Mouse (Mus musculus) forebrain, postnatal 0 days (tissue): Measurements from ENCODE around the gene Bbs1. TPM values are rescaled to one million over a fixed set of nuclear protein-coding genes. Genes with fewer than 3 reads are reported as not detected.
A peak's percentile ranks its signal among the peaks of the same experiment; 100 is the strongest.

ENCODE experiments used
- ATAC-seq: fragments of 200-750 bp; cut with Nextera tagmentation; 2 replicates; pipeline ENCODE4 v1.8.0; 2017; ENCODE audit warnings: mild to moderate bottlenecking, moderate library complexity
- DNase-seq: peaks from one replicate; pipeline ENCODE4 v3.0.0-alpha.2; 2015
- H3K27ac ChIP-seq: fragments of 300-500 bp; sonication (generic); 2 replicates; pipeline ENCODE4 v1.5.1; 2014; ENCODE audit warnings: low read depth, mild to moderate bottlenecking, antibody characterized with exemption, low read length, moderate library complexity, mixed read lengths
- H3K27me3 ChIP-seq: fragments of 300-500 bp; sonication (generic); 2 replicates; pipeline ENCODE4 v1.6.1; 2014; ENCODE audit warnings: mild to moderate bottlenecking, low read length, mixed read lengths; ENCODE audit not compliant: insufficient read depth
- H3K36me3 ChIP-seq: fragments of 300-500 bp; sonication (generic); 2 replicates; pipeline ENCODE4 v1.6.1; 2014; ENCODE audit warnings: mild to moderate bottlenecking, moderate library complexity; ENCODE audit not compliant: insufficient read depth
- H3K4me1 ChIP-seq: fragments of 300-500 bp; sonication (generic); 2 replicates; pipeline ENCODE4 v1.6.1; 2014; ENCODE audit warnings: antibody characterized with exemption; ENCODE audit not compliant: insufficient read depth
- H3K4me2 ChIP-seq: fragments of 300-500 bp; sonication (generic); 2 replicates; pipeline ENCODE4 v1.6.1; 2014; ENCODE audit warnings: low read depth, mild to moderate bottlenecking, moderate library complexity
- H3K4me3 ChIP-seq: fragments of 300-500 bp; sonication (generic); 2 replicates; pipeline ENCODE4 v1.5.1; 2014; ENCODE audit warnings: low read depth, low read length, mixed read lengths
- H3K9ac ChIP-seq: fragments of 300-500 bp; sonication (generic); 2 replicates; pipeline ENCODE4 v1.6.1; 2014; ENCODE audit warnings: mild to moderate bottlenecking
- H3K9me3 ChIP-seq: fragments of 300-500 bp; sonication (generic); 2 replicates; pipeline ENCODE4 v1.6.1; 2016; ENCODE audit warnings: low read length
- CTCF ChIP-seq: sonication (generic); IDR thresholded peaks from 2 replicates; pipeline ENCODE4 v1.5.1; 2016; ENCODE audit warnings: antibody characterized with exemption, control low read depth, low read depth
- WGBS: fragments of 180-500 bp; shearing (Covaris S2); extraction: QIAGEN DNeasy Blood & Tissue Kit; methylation state at CpG from one replicate; pipeline ENCODE4 v1.1.7; 2014; 5-methylcytosine and 5-hydroxymethylcytosine counted together
- polyA plus RNA-seq: library from polyadenylated mRNA; unstranded; fragments of >200 nt; fragmentation: Nextera tagmentation; extraction: Ambion mirVana; gene quantifications from 2 replicates; pipeline ENCODE4 v1.2.1, GENCODE M21; 2015
- total RNA-seq: library from RNA; depleted of rRNA; stranded (reverse); fragments of >200 nt; gene quantifications from 2 replicates; pipeline ENCODE4 v1.2.3, GENCODE M21; 2014

Bbs1 gene
- total and polyA plus RNA-seq, 2 experiments from 2014 or later: 7.4 to 37.7 TPM

DNA sequence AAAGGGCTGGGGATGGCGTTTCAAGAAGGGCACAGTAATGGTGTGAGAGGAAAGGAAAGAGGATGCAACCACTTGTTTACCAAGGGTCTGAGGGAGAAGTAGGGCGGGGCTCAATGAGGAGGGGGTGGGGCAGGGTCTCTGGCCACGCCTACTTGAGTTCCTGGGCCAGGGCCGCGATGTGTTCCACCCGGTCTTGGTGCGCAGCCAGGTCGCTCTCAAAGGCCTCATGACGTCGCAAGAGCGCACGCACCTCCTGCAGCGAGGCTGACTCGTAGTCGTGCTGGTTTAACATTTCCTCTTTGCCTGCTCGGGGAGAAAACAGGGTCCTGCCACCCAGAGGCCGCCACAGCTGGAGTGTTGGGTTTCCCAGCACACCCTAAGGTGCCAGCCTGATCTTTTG lies 41.3 kb downstream of the Bbs1 start:
- Histone ChIP-seq H3K4me3 (no peak overlapping the region), H3K9ac (no peak overlapping the region; the same call in 1 of the 2 replicates), H3K27me3 (no peaks in the 10 kb centered on the region), H3K36me3 (peaks cover 8% of the 10 kb centered on the region), H3K27ac (no peak overlapping the region), H3K4me2 (0 out of 2 replicates have a peak overlapping the region, but pooled peaks have one; percentile 5), H3K9me3 (no peaks in the 10 kb centered on the region), H3K4me1 (no peaks in the 10 kb centered on the region)
- ATAC-seq: no peak
- no peak for TF ChIP-seq CTCF
- peak; percentile 28 for DNase-seq
- WGBS: 4% methylated on average over 17 of the region's 17 CpGs

DNA sequence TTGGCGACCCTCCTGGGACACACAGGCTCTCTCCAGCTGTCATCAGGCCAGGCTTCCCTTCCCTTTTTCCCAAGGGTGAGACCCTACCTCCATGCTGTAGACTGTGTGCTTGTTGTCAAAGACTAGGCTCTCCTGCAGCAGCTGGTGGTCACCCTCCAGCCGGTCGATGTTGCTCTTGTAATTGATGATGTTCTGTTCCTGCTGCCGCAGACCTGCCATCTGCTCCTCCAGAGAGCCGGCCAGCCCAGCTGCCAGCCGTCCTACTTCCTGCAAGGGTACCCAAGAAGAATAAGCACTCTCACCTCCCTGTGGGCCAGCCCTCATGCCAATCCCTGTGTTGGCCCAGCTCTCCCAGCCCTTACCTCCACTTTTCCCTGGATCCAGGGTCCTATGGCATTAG lies 43.4 kb downstream of the Bbs1 start:
- 76% methylated on average over 6 of the region's 6 CpGs for WGBS
- no peak for DNase-seq
- TF ChIP-seq CTCF: no peak

GRCm38 (mm10) chr19:4859081-4859480 lies 47.3 kb downstream of the Bbs1 start:
- Histone ChIP-seq H3K4me3 (no peak overlapping the region), H3K36me3 (peaks cover 27% of the 10 kb centered on the region), H3K4me1 (peaks cover 9% of the 10 kb centered on the region; the same call in 1 of the 2 replicates), H3K4me2 (no peak overlapping the region), H3K9me3 (no peaks in the 10 kb centered on the region), H3K27me3 (no peaks in the 10 kb centered on the region), H3K9ac (no peak overlapping the region), H3K27ac (no peak overlapping the region)
- TF ChIP-seq CTCF: no peak
- DNase-seq (no peak), ATAC-seq (no peak)
- 85% methylated on average over 6 of the region's 6 CpGs for WGBS

More for the DNA sequence above, 43.4 kb downstream of the Bbs1 start:
- Histone ChIP-seq H3K9me3 (no peaks in the 10 kb centered on the region), H3K4me2 (no peak overlapping the region), H3K36me3 (peaks cover 26% of the 10 kb centered on the region), H3K27me3 (no peaks in the 10 kb centered on the region), H3K9ac (no peak overlapping the region), H3K27ac (no peak overlapping the region), H3K4me1 (no peaks in the 10 kb centered on the region), H3K4me3 (no peak overlapping the region)
- no peak for ATAC-seq

DNA sequence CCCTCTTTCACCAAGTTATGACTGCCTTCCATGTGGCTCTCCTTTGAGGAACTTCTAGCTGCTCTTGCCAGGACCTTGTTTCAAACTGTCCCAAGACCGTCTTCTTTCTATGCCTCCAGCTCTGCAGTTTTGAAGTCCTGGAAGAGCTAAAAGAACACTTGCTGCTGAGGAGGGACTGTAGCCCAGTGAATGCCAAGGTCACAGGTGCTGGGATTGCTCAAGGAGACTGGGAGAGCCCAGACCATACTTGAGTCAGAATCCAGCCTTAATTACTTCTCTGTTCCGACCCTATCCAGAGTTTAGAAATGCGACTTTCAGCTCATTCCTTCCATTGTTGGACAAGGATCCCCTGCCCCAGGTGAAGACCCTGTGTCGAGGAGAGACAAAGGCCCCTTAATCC lies 50.5 kb downstream of the Bbs1 start:
- no peak overlapping the region for H3K27ac ChIP-seq
- DNase-seq (no peak), ATAC-seq (no peak)
- no peaks in the 10 kb centered on the region for H3K27me3 ChIP-seq
- H3K4me1 ChIP-seq: peaks cover 9% of the 10 kb centered on the region; the same call in 1 of the 2 replicates
- peaks cover 27% of the 10 kb centered on the region for H3K36me3 ChIP-seq
- no peak for TF ChIP-seq CTCF
- peak overlapping the region; percentile 99 for H3K4me2 ChIP-seq
- peak overlapping the region; percentile 72 for H3K4me3 ChIP-seq
- WGBS: 47% methylated on average over 4 of the region's 4 CpGs
- no peaks in the 10 kb centered on the region for H3K9me3 ChIP-seq
- no peak overlapping the region for H3K9ac ChIP-seq

DNA sequence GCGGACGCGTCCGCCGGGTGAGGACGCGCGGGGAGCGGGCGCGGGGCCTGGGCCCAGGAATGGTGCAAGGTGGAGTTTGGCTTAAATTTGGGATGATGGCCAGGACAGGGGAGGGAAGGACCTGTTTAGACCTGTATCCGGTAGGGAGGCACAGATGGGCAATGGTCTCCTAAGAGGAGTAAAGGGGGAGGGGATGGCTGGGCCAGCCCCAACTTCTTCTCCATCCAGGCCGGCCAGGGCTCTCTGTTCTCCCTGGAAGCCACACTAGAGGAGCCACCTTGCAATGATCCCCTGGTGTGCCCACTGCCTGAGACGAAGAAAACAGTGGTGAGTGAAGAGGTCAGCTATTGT lies 51.0 kb downstream of the Bbs1 start:
- TF ChIP-seq CTCF: no peak
- DNase-seq (no peak), ATAC-seq (peak; percentile 9; the same call in 1 of the 2 replicates)
- Histone ChIP-seq H3K9me3 (no peaks in the 10 kb centered on the region), H3K36me3 (peaks cover 22% of the 10 kb centered on the region), H3K4me1 (peaks cover 9% of the 10 kb centered on the region; the same call in 1 of the 2 replicates), H3K27me3 (no peaks in the 10 kb centered on the region), H3K27ac (0 out of 2 replicates have a peak overlapping the region, but pooled peaks have one; percentile 9), H3K4me3 (peak overlapping the region; percentile 72), H3K4me2 (peak overlapping the region; percentile 99), H3K9ac (peak overlapping the region; percentile 74)
- 1% methylated on average over 14 of the region's 14 CpGs for WGBS

- 0 out of 2 replicates have a peak within 1 kb of the TSS, but pooled peaks have one; percentile 9 for H3K27ac ChIP-seq
- H3K4me3 ChIP-seq: peak within 1 kb of the TSS; percentile 72
- no peaks in the 10 kb centered on the region for H3K27me3 ChIP-seq
- H3K9ac ChIP-seq: peak within 1 kb of the TSS; percentile 74
- H3K4me2 ChIP-seq: peak within 1 kb of the TSS; percentile 99
- TF ChIP-seq CTCF: no peak; the same call in 1 of the 2 replicates
- peaks cover 9% of the 10 kb centered on the region; the same call in 1 of the 2 replicates for H3K4me1 ChIP-seq
- DNase-seq (peak; percentile 88), ATAC-seq (peak; percentile 97)
- H3K36me3 ChIP-seq: peaks cover 16% of the 10 kb centered on the region; the same call in 1 of the 2 replicates
- no peaks in the 10 kb centered on the region for H3K9me3 ChIP-seq
- WGBS: 4% methylated on average over 42 of the region's 45 CpGs
These were observed 51.6 kb downstream of the Bbs1 start, which contains the start of gene Ctsf for GRCm38 (mm10) chr19:4854552-4855469. Gene Ctsf (plus strand): TSS chr19:4855130.

GRCm38 (mm10) chr19:4850281-4850680 lies 56.1 kb downstream of the Bbs1 start:
- no peak for TF ChIP-seq CTCF
- Histone ChIP-seq H3K36me3 (no peaks in the 10 kb centered on the region), H3K9me3 (no peaks in the 10 kb centered on the region), H3K9ac (no peak overlapping the region), H3K4me2 (no peak overlapping the region), H3K4me1 (peaks cover 4% of the 10 kb centered on the region; the same call in 1 of the 2 replicates), H3K4me3 (no peak overlapping the region), H3K27me3 (no peaks in the 10 kb centered on the region), H3K27ac (no peak overlapping the region)
- no peak for DNase-seq
- 30% methylated on average over 5 of the region's 5 CpGs for WGBS
- no peak for ATAC-seq
